Mouse (Mus musculus) lung, postnatal 36 days (tissue): Measurements from ENCODE around the gene Tmem151a.

Experiments
- DNase-seq: peaks from one replicate; pipeline ENCODE4 v3.0.0; 2022; ENCODE audit warnings: mixed read lengths

Tmem151a gene

GRCm38 (mm10) chr19:5067040-5067799 lies 18.1 kb downstream of the Tmem151a start:
- DNase-seq = no peak

DNA sequence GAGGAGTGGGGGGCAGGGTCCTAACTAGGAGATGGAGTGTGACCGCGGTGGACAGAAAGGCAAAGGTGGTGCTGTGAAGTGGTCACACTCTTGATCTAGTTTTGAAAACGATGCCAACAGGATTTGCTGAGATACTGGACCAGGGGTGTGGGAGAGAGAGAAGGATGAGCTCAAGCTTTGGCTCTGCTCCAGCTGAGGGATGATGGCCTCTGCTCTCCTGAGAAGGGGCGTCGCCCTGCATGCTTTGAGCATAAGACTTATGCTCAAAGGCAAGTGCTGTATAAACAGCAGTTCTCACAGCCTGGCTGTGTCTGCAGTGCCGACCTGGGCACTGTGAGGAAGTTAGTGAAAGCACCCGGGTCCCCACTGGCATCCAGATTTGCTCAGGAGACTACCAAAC lies 20.2 kb downstream of the Tmem151a start:
- no peak for DNase-seq

- DNase-seq = peak; percentile 35
Measured at GRCm38 (mm10) chr19:5062446-5062845, 22.9 kb downstream of the Tmem151a start.

DNA sequence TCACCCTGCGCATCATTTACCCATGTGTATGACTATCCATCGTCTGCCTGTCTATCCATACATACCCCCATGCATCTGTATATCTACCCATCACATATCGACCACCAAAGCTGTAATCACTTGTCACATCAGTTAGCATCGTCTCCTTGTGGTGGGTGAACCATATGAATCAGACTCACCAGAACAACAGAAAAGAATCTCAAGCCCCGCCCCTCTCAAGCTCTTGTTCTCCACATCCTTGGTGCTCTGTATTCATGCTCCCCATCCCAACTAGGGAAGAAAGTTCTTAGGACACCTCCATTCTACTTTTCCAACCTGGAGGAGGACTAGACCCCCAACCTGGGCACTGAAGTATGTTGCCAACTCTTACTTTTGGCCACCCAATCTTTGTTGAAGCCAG lies 23.3 kb downstream of the Tmem151a start:
- no peak for DNase-seq

- DNase-seq = peak; percentile 29
Measured at GRCm38 (mm10) chr19:5060365-5061330, 24.7 kb downstream of the Tmem151a start.

GRCm38 (mm10) chr19:5058801-5059771 lies 26.2 kb downstream of the Tmem151a start:
- peak; percentile 53 for DNase-seq

- peak; percentile 79 for DNase-seq
Measured at GRCm38 (mm10) chr19:5057876-5058775, 27.2 kb downstream of the Tmem151a start.

DNA sequence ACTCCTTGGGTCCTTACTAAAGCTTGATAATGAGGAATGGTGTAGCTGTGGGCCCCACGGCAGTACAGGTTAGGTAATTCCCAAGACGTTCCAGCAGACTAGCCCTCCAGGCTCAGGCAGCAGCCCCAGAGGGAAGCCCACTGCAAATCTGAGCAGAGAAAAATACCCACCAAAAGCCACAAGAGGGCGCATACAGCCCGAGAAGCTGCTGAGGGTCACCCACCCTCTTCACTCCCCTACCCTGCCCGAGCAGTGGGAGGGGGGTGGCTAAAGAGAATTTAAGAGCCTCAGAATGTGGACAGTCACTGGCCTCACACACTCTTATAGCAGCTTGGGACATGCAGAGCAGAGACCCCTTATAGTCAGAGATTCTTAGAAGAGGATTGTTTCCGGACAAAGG lies 29.1 kb downstream of the Tmem151a start:
- DNase-seq = peak; percentile 50

DNA sequence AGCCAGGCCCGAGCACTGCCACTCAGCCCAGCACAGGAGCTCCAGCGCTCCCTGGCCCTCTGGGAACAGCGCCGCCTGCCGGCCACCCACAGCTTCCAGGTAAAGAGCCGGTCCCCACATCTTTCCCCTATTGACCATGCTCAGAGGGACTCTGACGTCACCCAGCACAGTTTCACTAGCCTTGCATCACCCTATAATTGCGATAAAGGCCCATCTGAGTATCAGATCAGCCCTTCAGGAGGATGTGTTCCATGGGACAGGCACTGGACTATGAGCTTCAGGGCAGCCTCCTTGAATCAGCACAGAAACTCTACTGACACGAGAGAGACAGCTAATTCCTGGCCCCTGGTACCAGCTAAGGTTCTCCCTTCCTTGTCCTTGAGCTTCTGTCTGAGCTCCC lies 31.4 kb downstream of the Tmem151a start:
- DNase-seq = peak; percentile 53

DNA sequence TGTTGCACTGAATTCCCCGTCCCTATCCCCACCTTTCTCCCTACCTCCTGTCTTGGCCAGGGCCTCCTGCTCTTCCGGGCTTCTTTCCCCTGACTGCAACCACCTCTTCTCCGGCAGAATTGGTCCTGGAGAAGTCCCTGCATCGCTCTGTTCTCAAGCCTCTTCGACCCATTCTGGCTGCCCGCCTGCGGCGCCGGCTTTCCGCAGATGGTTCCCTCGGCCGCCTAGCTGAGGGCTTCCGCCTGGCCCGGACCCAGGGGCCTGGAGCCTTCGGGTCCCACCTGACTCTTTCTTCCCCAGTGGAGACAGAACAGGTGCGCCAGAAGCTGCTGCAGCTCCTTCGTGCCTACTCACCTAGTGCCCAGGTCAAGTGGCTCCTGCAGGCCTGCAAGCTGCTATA lies 32.5 kb downstream of the Tmem151a start:
- no peak for DNase-seq

DNA sequence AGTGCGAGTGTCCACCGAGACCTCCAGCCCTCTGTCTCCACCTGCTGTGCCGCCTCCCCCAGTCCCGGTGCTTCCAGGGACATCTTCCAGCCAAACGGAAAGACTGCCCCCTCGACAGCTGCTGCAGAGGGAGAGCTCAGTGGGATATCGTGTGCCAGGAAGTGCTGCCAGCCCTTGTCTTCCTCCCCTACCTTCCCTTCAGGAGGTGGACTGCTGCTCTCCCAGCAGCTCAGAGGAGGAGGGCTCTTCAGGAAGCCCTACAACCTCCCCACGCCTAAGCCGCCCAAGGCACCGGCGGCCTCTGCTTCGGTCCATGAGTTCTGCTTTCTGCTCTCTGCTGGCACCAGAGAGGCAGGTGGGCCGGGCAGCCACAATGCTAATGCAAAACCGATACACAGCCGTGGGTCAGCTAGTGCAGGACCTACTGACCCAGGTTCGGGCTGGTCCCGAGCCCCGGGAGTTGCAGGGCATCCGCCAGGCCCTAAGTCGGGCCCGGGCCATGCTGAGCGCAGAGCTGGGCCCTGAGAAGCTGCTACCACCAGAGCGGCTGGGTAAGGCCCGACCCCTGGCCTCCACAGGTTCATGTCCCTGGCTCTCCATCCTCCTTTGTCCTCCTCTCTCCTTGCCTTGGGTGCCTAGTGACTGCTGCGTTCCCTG lies 33.0 kb downstream of the Tmem151a start:
- no peak for DNase-seq

- no peak for DNase-seq
Measured at GRCm38 (mm10) chr19:5051515-5051914, 33.8 kb downstream of the Tmem151a start.

GRCm38 (mm10) chr19:5051031-5051430 lies 34.3 kb downstream of the Tmem151a start:
- no peak for DNase-seq

DNA sequence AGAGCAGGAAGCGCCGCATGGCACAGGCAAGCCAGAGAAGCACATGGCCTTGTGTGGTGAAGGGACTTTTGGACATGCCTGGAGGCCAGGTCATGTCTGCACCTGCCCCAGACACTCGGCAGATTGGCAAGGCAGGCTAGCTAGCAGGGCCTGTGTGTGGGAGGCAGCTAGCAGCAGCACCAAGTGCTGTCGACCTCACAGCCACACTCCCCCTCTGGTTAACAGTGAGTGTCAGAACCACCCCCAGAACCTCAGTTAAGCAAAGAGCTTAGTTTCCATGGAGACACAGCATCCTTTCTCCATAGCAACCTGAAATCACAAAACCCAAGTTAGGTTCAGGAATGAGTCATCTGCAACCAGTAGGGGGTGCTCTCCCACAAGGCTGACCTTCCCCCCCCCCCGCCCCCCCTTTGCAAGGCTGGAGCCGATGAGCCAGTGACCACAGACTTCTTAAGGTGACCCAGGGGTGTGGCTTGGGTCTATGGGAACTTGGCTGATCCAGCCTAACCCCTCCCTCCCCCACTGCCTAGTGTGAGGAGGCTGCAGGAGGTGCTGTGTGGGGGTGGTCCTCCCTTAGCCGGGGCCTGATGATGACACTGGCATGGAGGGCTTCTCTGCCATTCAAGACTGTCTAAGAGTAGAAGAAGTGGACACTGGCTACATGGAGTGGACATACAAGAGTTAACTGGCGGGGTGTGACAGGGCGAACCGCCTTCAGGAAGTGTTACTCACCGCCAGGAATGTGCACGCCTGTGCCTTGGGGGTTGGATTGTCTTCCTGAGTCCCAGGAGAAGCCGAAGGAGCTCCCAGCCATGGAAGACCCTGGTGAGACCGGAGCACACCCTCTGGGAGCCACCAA lies 35.1 kb downstream of the Tmem151a start, which contains the start of gene Rin1:
Gene Rin1, plus strand, starts transcription at position 435 of the 859 bp plus-strand sequence.
- peak; percentile 76 for DNase-seq

DNA sequence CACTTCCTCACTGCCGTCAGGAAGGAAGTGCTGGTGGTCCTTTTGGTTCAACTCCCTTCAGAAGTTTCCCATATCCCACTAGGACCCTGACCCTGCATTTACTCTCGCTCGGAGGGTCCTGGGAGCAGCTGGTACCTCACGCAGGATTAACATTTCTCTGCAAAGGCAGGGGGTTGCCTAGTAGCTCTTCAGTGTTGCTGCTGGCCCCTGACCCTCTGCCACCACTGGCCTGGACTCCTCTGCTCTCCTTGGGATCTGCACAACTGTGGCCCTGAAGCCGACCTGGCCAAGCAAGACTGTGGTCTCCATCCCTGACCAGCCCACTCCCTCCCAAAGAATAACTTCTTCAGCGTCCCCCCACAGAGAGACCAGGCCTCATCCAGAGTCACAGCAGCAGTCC lies 36.0 kb downstream of the Tmem151a start:
- no peak for DNase-seq

- no peak for DNase-seq
Measured at GRCm38 (mm10) chr19:5048138-5049056, 36.9 kb downstream of the Tmem151a start.

DNA sequence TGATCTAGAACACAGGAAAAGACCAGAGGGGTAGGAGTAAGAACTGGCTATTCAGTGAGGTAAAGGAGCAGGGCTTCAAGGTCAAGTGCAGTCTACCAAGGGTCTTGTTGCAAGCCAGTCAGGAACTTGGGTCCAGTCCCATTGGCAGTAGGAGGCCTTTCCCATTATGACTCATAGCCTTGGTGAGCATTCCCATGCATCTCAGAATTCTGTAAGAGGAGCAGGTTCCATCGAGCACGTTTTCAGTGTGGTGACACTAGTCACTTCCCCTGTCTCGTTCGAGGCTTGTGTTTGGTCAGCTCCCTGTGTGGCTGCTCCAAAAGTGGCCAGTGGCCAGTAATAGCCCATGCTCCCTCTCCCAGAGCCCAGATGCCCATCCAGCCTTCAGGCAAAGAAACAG lies 39.8 kb downstream of the Tmem151a start:
- no peak for DNase-seq

GRCm38 (mm10) chr19:5041588-5041987 lies 43.7 kb downstream of the Tmem151a start:
- no peak for DNase-seq
